Mouse (Mus musculus) lung, postnatal 25 days (tissue): Measurements from ENCODE around the gene Dusp18.

Experiments used
- DNase-seq: peaks from one replicate; pipeline ENCODE4 v3.0.0; 2022; ENCODE audit warnings: low spot score

Dusp18 gene

DNA sequence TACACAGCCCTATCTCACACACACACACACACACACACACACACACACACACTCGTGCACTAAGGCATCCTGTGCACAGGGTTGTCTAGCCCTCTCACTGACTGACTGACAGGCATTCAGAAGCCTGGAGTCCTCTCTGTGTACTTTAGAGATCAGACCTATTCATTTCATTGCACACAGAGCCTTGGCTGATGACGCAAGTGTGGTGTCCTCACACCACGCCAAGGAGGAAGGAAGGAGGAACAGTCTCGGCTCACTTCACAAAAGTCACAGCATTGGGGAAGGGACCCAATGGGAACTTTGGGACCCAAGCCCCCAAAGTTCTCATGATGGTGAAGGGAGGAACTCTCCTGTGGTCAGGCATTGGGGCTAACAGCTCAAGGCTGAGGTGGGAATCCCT lies 35.0 kb downstream of the Dusp18 start:
- DNase-seq = peak; percentile 64

DNA sequence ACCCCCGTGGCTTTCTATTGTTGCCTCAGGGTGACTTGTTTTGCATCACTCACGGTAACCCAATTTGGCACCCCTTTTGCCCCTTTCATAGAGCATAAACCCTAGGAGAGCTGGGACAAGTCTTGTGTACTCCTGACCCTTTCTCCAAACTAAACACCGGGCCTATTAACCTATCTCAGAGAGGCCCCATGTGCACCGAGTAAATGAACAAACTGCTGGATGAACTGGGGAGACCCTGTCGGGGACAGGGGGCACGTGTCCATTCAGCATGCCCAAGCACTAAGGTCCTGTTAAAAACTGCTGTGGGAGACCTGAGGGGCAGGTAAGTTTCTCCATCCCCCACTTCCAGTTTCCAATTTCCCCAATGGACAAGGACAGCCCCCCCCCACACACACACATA lies 35.9 kb downstream of the Dusp18 start:
- DNase-seq = no peak

DNA sequence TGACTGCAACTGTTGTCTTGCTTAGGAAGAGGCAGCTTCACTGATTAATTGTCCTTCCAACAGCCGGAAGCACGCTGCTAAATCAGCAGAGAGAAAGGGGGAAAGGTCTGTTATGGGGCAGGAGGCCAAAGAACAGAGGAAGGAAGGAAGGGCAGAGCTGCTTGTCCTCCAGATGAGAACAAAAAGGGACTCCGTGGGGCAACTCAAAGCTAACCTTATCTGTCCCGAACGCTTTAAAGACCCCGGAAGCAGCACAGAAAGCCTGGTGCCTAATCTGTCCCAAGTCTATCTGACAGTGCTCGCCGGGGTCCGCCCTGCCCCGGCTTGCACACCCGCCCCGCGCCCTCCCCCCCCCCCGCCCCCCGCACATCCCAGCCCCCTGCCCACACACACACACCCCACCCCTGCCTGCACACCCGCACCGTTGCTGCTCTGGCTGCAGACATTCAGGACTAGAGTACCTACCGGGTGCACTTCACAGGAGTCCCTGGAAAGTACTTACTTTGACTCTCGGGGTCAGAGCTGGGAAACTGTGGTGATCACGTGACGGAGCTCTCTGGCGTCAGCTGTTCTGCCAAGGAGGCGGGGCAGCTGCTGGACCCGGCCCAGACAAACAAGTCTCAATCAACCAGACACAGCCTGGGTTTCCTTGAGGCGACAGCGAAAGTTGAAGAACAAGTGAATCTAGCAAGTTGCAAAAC lies 36.6 kb downstream of the Dusp18 start, which contains the start of gene Tcn2:
Gene Tcn2, minus strand, starts transcription at position 649 of the 701 bp plus-strand sequence.
- DNase-seq = peak; percentile 94

DNA sequence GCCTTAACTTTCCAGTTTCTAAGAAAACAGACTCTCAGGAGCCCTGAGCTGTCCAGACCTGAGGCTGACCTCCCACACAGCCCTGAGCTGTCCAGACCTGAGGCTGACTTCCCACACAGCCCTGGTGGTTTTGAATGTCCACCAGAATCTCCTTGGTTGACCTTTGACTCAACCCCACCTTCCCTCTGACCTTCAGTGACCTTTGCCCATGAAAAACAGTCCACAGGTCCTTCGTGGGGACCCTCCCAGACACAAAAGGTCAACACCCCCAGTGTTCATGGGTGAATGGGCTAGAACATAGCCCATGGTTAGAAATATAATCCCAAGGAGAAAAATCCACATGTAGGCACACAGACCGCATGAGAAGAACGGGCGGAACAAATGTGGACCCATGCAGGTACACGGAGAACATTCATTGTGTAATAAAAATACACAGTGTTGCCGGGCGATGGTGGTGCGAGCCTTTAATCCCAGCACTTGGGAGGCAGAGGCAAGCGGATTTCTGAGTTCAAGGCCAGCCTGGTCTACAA lies 38.8 kb downstream of the Dusp18 start:
- no peak for DNase-seq

- no peak for DNase-seq
Observed at GRCm38 (mm10) chr11:3935135-3935534, 40.1 kb downstream of the Dusp18 start.

GRCm38 (mm10) chr11:3936318-3936717 lies 41.3 kb downstream of the Dusp18 start:
- no peak for DNase-seq

- no peak for DNase-seq
Observed at GRCm38 (mm10) chr11:3937321-3937874, 42.4 kb downstream of the Dusp18 start.

DNA sequence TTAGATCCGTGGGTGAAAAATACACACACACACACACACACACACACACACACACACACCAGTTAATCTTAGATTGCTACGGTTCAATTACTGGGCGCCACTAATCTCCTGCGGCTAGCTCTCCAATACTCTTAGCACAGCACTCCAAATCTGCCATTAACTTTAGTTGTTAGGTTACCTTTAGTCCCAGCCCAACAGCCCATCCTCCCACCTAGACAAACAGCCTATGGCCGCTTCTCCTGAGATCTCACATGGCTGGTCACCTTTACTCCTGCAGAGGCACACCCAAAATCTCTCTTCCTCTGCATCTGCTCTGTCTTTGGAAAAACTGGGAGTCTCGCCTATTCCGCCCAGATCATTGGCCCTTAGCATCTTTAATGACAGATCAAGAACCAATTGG lies 46.3 kb downstream of the Dusp18 start:
- DNase-seq = no peak

- no peak for DNase-seq
Observed at GRCm38 (mm10) chr11:3946386-3946785, 51.3 kb downstream of the Dusp18 start.
